Mouse (Mus musculus): ENCODE measurements around the gene Spata5.

DNA sequence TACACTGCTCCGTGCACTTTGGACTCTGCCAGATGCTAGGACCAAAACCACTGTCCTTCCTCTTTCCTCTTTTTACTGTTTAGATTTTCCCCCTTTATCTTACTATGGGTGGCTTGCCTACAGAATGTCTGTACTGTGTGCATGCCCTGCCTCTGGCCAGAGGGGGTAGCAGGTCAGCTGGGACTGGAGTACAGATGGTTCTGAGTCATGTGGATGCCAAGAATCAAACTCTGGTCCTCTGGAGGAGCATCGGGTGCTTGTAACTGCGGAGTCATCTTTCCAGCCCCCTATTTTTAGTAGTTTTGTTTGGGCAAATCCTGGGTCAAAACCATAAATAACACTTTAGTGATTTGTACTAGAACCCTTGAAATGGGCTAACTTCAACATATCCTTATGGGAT, 6.2 kb upstream of the Spata5 start:
- TF ChIP-seq CTCF (IDR thresholded peaks at IDR 0.05; ENCODE audit: low read depth) (no peak), EP300 (IDR thresholded peaks at IDR 0.05; ENCODE audit: low read depth) (no peak)

Data from heart, postnatal 0 days (tissue).